Mouse (Mus musculus) retina, postnatal 1 day (tissue): ENCODE data around the gene Cnn1.
"Not testable (repeated sequence)": the region's sequence is repeated elsewhere in the genome, so short reads cannot be mapped to it uniquely, and the experiment has no call there.

ENCODE experiments used
- DNase-seq: peaks from one replicate; pipeline ENCODE4 v3.0.0-alpha.2; 2012

Cnn1 gene

GRCm38 (mm10) chr9:22098993-22099696 is at the start of gene Cnn1:
Gene Cnn1 (plus strand): TSS chr9:22099216.
- DNase-seq, result peak; percentile 39

- DNase-seq, result peak; percentile 74
These were observed 49.7 kb upstream of the Cnn1 start for GRCm38 (mm10) chr9:22049315-22049714.

DNA sequence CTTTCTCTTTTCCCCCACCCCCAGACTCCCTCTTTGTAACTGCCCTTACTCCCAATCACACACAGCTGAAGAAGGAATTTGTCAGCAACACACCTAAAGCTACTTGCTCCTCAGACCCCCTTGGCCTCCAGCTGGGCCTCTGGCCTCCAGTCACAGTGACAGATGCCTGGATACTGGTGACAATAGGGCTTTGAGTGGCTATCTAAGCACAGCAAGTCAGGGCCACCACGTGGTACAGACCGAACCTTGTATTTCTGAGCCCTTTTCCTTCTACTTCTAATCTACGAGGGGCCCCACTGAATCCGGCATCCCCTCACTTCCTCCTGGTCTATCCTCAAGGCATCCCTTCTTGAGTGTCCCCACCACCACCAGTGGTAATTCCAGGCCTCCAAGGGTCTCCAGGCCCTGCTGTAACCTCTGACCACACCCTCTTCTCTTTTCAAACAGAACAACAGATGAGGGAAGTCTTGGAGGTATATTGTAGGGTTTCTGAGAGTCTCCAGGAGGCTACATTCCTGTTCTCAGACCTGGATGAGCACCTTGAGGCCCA is 49.2 kb upstream of the Cnn1 start:
- peak; percentile 54 for DNase-seq

DNA sequence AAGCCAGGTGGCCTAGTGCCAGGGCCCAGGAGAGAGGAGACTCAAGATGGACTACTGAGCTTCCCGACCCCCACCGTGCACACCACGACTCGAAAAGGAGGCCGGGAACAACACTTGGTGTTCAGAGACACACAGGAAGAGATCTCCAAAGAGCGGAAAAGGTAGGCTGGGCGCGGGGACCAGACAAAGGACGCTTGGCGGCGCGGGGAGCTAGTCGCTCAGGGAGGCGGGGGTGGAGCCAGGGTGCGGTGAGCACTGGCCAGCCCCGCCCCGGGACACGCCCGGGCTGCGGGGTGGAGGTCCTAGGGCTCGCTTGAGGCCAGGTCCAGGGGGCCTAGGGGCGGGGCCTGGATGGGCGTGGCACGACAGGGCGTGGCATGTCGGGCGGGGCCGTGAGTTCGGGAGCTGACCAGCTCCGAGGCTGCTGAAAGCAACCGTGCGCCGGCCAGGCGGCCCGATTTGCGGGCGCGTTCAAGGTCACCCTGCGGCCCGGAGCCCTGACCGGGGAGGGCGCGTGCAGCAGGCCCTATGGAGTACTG is 48.6 kb upstream of the Cnn1 start:
- peak; percentile 66 for DNase-seq

DNA sequence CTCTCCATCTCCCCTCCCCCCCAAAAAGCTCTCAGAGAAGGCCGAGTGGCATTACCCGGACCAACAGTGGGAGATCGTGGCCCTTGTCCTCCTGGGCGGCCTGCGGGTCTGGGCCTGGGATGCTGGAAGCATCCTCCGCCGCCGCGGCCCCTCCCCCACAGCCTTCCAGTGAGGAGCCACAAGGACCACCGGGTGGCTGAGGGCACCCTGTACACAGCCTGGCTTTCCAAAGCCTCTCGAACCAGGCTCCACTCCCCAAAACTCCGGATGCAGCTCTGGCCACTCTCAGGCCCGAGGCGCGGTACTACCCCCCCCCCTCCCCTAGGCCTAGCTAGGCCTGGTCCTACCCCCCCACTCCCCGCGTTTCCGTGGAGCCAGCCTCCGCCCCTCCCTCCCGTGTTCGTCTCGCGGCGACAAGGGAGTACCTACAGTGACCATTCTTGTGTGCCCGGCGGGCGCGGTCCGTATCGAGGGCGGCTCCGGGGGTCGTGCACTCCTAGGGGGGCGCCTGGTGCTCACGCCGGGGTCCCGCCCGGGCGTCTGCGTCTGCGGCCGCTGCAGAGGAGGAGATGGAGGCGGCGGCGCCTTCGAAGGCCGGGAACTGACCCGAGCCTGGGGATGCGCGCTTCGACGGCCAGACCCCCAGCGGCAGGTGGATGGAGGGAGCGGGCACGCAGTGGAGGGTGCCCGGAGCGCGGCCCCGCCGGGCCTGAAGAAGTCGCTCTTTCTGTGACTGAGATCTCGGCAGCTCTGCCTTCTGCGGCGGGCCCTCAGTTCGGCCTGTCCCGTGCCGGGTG is 47.7 kb upstream of the Cnn1 start:
- peak; percentile 57 for DNase-seq

- peak; percentile 85 for DNase-seq
These were observed 47.1 kb upstream of the Cnn1 start, which contains the start of gene Elavl3 for GRCm38 (mm10) chr9:22051958-22052254. Gene Elavl3 (minus strand): TSS chr9:22052023.

DNA sequence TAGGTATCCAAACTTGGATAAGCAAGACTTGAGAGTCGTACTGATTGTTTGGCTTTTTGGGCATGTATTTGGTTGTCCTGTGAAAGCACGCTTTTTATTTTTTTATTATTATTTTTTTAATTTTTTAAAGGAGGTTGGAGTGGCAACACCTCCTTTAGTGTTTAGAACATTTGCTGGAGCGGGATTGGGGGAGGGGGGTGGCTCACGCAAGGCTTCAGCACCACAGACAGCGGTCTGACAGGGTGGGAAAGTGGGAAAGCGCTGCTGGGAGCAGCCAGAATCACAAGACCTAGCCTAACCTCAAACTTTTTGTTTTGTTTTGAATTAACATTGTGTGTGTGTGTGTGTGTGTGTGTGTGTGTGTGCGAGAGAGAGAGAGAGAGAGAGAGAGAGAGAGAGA is 45.4 kb upstream of the Cnn1 start:
- DNase-seq, result no peak

DNA sequence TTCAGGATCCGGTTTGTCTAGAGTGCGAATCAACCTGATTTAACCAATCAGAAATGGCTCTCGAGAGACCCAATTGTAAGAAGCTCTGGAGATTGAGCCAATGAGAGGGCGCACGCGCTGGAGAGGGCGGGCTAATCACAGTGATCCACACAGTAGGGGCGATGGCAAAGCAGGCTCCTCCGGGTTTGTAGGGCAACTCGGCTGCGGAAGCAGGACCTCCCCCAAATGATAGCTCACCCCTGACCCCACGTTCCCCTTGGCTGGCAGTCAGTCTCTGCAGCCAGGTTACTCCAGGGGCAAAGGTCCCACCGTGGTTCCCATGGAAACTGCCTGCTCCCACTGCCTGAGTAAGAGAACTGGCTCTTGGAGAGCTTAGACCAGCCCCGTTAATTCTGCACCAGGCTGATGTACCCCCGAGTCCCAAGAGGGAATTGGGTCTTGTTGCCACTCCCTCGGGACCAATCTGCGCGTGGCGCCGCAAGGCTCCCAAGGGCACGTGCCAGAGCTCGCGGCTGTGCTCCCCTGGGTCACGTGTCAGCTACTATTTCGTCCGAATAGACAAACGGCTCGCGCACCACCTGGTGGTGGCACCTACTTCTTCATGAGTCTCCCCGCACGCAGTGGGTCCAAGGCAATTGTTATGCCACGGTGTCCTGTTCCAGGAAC is 44.5 kb upstream of the Cnn1 start:
- DNase-seq, result peak; percentile 87

GRCm38 (mm10) chr9:22055713-22056112 is 43.3 kb upstream of the Cnn1 start:
- no peak for DNase-seq

- DNase-seq, result no peak
These were observed 42.6 kb upstream of the Cnn1 start for GRCm38 (mm10) chr9:22056303-22056910.

DNA sequence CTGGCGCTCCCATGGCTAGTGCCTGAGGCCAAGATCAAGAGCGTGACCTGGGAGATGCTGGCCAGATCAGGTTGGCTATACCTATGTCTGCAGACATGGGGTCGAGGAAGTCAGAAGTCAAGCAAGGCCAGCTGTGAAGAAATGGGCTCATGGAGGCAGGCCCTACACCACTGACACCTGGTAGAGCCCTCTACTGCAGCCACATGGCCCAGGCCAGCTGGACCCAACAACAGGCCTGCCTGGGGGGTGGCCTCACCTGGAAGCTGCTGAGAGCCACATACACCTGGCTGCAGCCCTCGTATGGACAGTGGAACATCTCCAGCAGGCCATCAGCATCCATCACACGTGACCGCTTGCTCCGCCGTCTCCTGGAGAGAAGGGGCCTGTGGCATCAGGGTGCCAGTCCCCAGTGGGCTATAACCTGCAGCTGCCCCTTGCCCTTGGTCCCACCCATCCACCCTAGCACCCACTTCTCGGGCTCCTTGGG is 41.9 kb upstream of the Cnn1 start:
- no peak for DNase-seq

DNA sequence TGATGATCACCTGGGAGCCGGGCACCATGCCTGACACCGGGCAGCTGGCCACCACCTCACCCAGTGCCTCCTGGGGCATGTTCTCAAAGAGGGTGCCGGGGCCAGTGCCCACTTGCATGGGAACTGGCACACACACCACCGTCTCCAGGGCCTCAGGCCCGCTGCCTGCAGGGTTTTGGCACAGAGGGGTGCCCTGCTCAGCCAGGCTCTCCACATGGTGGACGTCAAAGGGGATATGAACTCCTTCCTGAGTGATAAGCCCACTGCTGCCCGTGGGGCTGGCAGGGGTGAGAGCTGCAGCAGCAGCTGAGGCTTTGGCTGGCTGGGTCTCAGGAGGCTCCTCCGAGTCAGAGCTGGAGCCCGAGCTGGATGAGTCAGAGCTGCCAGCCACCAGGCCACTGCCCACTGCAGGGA is 41.0 kb upstream of the Cnn1 start:
- DNase-seq, result no peak

DNA sequence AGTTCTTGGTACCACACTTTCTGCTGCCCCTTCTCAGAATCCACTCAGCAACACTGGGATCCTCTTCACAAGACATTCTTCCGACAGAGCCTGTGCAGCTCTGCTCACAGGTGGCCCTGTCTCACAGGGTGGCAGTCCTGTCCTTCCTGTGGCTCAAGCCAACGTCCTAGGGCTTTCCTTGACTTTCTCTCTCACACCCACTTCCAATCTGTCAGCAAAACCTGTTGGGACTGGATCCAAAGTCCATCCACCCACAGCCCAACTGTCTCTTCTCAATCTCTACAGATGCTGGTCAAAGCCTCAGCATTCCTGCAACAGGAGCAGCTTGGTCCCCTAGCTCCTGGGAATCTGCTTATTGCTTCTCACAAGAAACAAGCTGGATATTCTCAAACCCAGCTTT is 37.7 kb upstream of the Cnn1 start:
- no peak for DNase-seq

- no peak for DNase-seq
These were observed 34.7 kb upstream of the Cnn1 start for GRCm38 (mm10) chr9:22064341-22064740.

DNA sequence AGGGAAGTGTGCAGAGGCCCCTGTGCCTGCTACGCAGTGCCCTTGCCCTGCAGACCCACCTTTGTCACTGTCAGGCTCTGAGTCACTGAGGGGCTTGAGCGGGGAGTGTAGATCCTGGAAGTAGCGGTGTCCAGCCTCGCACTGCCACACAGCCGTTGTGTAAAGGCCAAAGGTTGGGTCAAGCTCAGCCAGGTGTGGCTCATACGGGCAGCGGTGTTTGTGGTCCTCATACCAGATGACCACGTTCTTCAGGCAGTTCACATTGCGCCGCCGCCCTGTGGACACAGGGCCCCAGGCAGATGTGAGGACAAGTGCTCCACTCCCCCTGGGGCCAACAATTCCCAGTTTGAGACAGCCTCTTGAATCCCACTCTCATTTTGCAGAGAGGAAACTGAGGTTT is 33.4 kb upstream of the Cnn1 start:
- no peak for DNase-seq

DNA sequence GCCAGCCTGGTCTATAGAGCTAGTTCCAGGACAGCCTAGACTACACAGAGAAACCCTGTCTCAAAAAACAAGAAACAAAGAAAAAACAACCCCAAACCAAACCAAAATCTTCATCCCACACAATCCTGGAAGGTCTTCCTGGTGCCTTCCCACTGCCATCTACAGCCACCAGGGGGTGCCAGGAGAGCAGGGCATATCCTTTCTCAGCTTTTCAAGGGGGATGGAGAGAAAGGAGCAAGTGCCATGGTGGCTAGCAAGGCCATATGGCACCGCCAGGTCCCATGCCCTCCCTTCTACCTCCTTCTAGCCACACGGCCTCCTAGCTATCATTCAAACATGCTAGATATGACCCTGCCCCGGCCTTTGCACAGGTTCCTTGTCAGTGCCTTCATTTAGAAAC is 32.6 kb upstream of the Cnn1 start:
- DNase-seq, result peak; percentile 69

DNA sequence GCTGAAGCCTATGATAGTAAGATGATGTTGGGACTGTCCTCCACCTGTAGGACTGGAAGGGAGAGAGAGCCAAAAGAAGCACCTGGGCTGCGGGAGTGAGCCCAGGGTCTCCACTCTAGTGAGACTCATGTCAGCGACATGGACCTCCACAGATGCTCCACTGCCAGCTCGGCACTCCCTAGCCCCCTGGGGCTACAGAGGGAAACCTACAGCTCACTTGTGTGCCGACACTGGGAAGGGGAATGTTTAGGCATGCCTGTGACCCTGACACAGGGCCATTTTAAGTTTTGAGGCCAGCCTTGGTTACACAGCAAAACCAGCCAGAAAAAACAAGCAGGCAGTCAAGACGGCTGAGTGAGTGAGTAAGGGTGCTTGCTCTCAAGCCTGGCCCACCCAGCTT is 31.8 kb upstream of the Cnn1 start:
- DNase-seq, result no peak

DNA sequence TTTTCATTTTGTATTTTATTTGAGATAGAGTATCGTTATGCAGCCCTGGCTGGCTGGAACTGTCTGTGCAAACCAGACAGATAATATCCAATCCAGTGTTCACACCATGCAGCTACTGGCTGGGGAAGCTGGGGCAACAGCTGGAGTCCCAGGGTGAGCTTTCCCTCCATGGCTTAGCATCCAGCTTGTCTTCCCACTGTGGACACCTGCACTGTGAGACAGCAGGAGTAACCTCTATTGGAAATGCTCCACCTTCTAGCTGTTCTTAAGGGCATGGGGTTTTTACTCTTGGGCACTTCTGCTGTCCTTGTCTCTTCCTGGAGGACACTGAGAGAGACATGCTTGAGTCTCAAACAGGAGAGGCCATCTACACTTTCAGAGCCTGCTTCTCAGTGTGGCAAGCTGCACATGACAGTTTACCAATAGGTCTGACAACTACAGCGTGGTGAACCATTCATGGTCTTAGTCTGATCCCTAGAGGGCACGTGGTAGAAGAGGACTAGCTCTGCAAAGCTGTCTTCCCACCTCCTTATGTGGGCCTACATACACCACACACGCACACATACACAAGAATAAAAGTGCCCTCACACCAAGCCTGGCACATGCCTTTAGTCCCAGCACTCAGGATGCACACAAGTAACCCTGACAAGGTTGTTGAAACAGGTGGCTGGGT is 29.0 kb upstream of the Cnn1 start:
- DNase-seq, result no peak

DNA sequence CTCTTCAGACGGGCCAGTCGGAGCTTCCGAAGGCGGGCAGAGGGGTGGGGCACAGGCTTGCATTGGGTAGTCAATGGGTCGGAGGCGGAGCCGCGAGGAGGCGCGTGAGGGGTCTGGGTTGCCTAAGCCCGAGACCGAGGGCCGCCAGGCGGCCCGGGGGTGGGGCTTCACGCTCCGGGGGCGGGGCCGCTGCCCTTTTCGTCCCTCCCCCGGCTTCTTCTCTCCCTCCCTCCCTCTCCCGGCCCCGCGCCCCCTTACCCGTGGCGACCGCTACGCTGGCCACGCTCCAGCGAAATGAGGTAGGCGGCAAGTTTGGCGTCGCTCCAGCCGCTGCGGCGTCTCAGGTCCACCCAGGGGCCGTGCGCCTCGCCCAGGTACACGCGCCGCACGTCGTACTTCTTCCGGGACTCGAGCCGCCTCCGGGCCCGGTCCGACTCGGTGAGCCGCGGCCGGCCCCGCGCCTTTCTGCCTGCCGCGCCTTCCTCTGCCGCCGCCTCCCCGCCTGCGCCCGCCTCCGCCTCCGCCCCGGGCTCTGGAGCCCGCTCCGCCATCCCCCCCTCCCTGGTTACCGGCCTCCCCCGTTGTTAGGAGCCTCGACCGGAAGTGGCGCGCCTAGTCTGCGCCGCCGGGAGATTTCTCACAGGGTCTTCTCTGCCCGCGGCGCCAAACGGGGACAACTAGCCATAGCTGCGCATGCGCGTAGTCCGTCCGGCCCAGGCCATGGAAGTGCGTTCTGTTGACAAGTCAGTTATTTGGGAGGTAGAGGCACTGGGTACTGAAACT is 28.0 kb upstream of the Cnn1 start, which contains the start of the genes Gm49318 and Zfp653:
Gm49318 (minus strand) TSS at position 469 of the 783 bp plus-strand sequence.
Zfp653 (minus strand) TSS at position 586 of the 783 bp plus-strand sequence.
- DNase-seq, result peak; percentile 98

GRCm38 (mm10) chr9:22072276-22072675 is 26.7 kb upstream of the Cnn1 start:
- no peak for DNase-seq

- DNase-seq, result not testable (repeated sequence)
These were observed 23.2 kb upstream of the Cnn1 start for GRCm38 (mm10) chr9:22075778-22076177.
